Mouse (Mus musculus): ENCODE data around the gene Rrp1.

GRCm38 (mm10) chr10:78353196-78353595, 59.6 kb downstream of the Rrp1 start:
- TF ChIP-seq POLR2A (IDR thresholded peaks at IDR 0.05; ENCODE audit: low read depth, low read length) (no peak), CTCF (IDR thresholded peaks at IDR 0.05; ENCODE audit: extremely low read depth, insufficient read depth, insufficient read length, insufficient replicate concordance) (no peak)

Data from spleen, adult 2 months (tissue).